Mouse (Mus musculus): ENCODE data around the gene Med21.

Gene Med21

DNA sequence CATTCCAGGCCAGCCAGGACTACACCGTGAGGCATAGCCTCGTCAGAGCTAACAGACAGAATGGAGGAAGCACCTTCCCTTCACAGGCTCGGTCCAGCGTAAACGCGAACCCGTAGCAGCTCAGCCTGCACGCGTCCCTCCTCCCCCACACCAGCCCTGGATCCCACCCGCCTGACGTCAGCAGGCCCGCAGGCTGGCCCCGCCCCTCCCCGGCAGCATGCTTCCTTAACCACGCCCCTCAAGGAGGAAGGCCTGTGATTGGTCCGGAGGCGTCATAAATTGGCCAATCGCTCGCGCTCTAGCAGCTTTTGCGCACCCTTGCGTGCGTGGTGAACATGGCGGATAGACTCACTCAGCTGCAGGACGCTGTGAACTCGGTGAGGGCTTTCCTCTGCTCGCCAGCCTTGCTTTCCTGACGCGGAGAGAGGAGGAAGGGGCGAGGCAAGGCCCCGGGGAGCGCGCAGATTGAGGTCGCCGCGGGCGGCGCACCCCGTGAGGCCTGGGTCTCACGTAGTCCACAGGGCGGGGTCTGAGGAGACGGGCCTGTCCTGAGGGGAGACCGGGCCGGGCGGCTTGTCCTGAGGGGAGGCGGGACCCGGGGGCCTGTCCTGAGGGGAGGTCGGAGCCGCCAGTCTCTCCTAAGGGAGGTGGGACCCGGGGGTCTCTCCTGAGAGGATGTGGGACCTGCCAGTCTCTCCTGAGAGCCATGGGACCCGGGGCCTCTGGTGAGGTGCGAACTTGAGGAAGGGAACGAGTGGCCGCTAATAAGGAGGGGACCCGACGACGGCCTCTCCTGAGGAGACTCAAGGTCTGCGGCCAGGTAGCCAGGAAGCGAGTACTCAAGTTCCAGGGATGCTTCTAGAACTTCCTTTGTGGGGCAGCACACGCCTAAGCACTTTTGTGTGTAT, at the start of gene Med21, which contains the start of gene Tm7sf3:
Gene Med21 (plus strand): TSS at position 272 of the 908 bp plus-strand sequence.
Gene Tm7sf3 (minus strand): TSS at position 549 of the 908 bp plus-strand sequence.
- in situ Hi-C loops (cut with MboI, MseI), result loop anchor here in 1 of 2 experiments (5.0 kb wide), 1 partner anchor 475 kb away; no protein-coding TSS in a partner anchor

DNA sequence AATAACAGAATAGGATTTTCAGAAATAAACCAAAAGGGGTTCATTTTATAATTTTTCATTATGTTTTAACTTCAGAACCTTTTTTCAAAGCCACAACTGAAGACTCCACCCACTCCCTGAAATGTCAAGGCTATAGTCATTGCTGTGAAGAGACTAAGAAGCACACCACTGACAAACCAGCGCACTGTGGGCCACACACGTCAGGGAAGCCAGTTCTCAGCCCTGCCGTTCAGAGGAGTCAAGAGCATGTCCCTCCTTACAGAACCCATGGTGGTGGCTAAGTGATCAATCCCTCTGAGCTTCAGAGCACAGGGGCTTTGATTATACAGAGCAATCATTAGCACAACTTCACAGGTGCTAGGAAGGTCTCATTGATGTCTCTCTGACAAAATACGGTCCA, 39.7 kb upstream of the Med21 start:
- in situ Hi-C loops (cut with MboI, MseI), result no loop called here

DNA sequence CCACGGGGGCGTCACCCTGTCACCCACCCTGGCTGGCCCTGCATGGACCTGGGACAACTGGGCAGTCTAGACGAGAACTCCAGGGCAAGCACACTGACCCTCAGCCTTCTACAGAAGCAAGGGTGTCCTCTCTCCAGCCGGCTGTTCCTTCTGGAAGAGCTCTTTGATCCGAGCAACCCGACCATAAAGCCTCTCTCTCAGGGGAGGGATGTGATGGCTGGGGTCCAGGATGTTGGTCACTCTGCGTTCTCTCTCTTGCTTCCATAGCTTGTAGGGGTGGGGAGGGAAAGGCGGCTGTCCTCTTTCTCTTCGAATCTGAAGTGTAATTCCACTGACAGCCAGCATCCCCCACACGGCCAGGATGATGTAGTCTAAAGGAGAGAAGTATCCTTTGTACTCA, 38.7 kb upstream of the Med21 start:
- in situ Hi-C loops (cut with MboI, MseI), result no loop called here

DNA sequence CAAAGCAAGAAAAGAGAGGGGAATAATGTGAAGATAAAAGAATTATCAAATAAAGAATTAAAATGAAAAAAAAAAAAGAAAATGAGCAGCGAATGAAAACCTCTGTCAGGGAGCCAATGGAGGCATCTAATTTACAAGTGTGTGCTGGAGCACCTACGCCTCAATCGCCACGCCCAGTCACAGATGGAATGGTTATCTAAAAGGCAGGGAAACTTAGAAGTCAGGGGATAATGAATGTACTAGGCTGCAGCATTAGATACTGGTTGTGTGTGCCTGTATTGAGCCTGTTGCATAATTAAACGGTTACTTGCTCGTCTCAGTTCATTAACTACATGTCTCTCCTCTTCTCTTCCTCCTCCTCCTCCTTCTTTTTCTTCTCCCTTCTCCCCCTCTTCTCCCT, 31.0 kb upstream of the Med21 start:
- in situ Hi-C loops (cut with MboI, MseI), result no loop called here

DNA sequence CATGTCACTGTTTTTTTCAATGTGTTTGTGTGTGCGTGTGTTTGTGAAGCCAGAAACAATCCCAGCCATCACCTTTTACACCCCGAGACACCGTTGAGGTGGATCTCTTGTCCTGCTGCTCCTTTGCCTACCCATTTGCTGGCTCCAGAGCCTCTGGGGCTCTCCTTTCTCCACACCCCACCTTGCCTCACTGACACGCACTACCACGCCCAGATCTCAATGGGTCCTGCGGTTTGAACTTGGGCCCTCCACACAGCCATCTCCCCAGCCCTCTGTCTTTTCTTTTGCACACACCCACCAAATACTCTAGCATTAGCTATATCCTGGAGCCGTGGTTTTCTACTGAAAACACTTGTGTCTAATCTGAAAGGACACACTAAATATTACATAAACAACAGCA, 30.4 kb upstream of the Med21 start:
- in situ Hi-C loops (cut with MboI, MseI), result no loop called here

DNA sequence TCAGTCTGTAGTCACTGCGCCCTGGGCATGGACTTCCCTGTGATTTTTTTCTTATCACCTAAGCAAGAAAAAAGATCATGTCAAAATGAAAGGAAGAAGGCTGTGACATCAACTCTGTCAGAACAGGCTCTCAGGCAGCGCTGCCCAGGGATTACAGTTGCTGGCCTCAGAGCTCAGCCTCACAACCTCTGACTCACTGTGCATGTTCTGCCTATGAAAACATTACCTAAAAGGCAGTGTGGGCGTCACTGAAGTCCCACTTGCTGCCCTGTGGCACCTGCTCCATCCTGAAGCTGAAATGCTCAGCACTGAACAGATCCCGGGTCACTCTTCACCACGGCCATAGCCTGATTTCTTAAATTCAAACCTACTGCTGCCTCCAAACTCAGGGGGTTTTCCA, 29.6 kb upstream of the Med21 start:
- in situ Hi-C loops (cut with MboI, MseI), result no loop called here

DNA sequence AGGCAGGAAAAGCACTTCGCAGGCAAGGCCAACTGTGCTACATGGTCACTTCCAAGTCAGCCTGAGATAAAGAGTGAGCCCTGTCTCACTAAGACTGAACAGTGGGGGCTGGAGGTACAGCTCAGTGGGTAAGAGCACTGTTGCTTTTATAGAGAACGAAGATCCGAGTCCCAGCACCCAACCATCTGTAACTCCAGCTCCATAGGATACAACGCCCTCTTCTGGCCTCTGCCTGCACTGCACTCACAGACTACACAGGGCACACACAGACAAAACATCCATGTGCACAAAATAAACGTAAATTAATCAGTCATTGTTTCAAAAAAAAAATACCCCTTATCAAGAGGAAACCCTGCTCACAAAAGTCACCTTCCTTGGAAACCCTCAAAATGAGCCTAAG, 28.4 kb upstream of the Med21 start:
- in situ Hi-C loops (cut with MboI, MseI), result no loop called here

DNA sequence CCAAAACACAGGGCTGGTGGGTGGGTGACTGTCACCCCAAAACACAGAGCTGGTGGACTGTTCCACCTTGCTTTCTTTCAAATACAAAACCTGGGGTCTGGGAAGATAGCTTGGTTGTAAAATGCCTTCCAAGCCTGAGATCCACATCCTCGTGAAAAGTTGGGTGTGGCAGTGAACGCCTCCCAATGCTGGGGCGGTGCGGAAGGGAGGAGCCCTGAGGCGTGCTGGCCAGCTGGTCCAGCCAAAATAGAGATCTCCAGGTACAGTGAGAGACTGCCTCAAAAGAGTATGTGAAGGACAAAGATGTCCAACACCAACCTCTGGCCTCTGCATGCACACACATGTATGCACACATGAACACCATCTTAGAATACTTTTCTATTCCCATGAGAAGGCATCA, 27.8 kb upstream of the Med21 start:
- in situ Hi-C loops (cut with MboI, MseI), result no loop called here

DNA sequence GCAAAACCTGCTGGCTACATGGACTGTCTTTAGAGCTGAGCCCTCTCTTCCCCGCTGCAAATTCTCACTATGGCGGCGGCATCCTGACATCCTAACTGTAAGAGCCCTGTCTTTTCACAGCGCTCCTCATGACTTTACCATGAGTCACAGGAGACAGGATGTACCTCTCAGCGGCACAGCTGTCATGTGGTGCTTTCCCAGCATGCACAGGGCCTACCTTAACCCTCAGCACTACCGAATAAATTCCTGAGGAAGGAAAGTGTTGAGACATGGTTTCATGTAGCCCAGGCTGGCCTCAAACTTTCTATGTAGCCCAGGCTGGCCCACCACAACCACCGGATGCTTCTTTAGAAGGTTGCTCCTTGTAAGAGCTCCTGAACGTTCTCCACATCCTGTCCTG, 26.5 kb upstream of the Med21 start:
- in situ Hi-C loops (cut with MboI, MseI), result no loop called here

DNA sequence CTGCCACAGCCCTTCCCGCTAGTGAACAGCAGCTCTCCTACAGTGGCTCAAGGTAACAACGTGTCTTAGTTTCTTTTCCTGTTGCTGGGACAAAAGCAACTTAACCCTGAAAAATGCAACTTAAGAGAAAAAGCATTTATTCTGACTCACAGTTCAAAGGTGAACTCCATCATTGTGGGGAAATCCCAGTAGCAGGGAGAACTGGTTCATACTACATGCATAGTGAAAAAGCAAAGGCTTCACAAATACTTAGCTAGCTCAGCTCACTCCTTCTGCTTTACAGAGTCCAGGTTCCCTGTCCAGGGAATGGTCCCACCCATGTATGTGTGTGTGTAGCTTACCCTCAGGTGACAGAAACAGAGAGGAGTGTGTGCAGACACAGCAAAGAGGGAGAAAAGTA, 25.7 kb upstream of the Med21 start:
- in situ Hi-C loops (cut with MboI, MseI), result no loop called here

DNA sequence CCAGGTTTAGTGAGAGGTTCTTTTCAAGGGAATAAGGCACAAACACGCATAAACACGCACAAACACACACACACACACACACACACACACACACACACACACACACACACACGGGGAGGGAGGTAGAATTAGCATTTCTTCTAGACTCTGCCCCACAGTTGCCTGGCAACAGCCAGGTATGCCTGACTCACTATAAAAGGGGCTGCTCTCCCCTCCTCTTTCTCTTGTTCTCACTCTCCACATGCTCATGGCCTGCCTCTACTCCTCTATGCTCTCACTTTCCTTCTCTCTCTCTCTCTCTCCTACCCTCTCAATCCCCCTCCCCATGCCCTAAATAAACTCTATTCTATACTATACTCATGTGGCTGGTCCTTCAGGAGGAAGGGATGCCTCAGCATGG, 14.2 kb upstream of the Med21 start:
- in situ Hi-C loops (cut with MboI, MseI), result no loop called here

DNA sequence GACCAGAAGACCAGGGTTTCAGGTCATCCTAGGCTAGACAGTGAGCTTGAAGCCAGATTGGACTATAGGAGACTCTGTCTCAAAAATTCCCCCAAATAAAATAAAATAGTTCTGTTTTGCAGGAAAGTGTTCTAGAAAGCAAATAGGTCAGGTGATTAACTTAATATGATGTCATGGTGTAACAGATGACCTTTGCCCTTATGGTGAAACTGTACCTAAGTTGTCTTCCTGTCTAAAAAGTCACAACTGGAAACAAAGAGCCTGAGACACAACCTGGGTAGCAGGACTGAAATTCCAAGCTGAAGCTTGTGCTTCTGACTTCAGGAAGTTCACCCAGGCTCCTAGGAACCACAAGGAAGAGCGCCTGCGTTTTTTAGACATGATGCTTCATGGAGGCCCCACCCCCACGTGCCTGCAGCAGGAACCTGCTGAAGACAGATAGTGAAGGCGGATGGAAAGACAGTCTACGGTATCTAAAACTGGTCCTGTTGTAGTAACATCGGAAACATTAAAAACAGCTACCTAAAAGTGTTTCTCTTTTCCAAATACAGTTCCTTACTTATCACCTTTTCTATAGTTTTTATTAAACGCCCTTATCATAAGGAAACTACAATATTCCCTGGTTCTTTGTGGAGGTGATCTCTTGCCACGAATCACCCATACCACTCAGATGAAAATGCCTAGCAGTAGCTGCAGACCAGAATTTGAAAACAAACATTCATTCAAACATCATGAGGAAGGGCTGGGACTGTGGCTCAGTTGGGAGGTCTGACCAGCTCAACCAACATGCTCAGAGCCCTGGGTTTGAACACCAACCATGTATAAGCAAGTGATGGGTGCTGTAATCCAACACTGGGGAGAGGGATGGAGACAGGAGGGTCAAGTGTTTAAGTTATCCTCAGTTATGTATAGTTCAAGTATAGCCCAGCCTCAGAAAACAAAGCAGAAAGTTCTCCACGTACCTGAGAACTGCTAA, 12.3 kb upstream of the Med21 start:
- in situ Hi-C loops (cut with MboI, MseI), result no loop called here

DNA sequence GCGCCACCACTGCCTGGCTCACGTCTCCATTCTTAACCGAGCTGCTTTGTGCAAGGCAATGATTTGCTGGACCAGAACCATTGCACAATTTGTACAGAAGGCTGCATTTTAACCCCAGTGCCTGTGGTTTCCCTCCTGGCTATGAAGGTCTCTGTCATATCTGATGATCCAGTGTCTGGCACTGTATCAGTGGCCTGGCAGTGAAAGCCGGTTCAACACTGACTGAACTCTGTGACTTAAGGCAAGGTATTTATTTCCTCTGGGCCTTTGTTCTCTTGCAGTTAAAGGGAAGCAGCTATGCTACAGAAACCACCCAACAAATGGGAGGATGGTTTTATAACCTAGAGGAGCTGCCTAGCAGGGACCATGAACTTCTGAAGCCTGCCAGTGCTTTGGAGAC, 11.4 kb upstream of the Med21 start:
- in situ Hi-C loops (cut with MboI, MseI), result no loop called here

DNA sequence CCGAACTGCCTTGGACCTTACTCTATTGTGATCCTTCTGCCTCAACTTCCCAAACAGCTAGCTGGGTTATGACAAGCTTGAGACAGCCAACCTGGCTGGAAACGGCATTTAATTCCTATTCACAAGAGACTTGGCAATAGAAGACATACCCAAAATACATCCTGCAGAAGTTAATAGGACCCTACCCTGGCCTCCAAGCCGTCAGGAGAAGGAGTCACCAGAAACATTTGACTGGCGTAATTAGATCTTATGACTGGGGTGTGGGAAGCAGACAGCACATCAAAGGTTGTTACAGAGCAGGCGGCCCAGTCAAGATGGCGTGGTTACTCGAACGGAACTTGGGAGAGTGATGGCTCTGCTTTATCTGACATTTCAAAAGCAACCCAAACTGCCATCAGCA, 10.5 kb upstream of the Med21 start:
- in situ Hi-C loops (cut with MboI, MseI), result no loop called here

DNA sequence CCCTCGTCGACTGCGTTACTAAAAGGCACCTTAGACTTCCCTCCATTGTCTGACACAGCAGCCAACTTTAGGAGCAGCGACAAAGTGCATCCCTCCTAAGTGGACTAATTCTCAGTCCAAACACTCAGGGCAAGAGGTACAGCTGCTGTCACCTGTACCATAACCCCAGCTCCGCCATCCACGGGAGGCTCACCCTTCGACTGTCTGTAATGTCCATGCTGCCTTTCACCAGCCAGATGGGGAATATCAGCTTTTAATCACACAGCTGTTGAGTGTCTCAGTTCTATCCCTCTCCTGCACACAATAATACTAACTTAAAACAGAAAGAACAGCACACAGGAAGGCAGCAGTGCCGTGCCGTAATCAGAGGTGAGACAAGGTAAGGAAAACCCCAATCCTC, 9.9 kb upstream of the Med21 start:
- in situ Hi-C loops (cut with MboI, MseI), result no loop called here

DNA sequence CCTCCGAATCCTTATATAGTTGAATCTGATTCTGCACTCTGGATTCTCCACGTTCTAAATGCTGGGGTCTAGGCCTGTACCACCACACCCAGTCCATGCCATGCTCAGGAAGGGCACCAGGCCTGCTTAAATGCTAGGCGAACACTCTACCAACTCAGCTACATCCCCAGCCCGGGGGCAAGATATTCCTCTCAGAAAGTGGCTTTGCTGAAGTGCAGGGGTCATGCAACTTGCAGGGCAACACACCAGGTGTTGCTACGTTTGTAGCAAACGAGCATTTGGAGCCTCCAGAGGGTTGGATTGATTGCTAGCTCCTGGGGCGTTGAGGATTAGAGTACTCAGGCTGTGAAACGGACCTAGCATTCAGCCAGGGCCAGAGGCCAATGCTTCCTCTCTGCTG, 9.2 kb upstream of the Med21 start:
- in situ Hi-C loops (cut with MboI, MseI), result no loop called here

DNA sequence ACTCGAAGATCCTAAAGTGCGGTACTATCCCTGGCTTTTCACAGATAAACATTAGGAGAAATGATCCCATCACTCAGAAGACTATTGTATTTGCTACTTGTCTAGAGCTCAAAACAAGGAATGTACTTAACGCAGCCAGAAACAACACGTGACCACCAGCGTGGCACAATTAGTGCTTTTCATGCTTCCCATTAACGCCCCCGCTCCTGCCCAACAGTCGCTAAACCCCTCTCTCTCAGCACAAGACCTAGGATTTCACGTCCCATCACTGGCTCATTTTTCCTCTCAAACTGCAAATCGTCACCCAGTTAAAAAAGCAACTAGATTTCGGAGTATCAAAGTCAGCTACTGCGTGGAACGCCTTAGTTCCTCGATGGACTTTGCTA, 8.7 kb upstream of the Med21 start:
- in situ Hi-C loops (cut with MboI, MseI), result no loop called here

DNA sequence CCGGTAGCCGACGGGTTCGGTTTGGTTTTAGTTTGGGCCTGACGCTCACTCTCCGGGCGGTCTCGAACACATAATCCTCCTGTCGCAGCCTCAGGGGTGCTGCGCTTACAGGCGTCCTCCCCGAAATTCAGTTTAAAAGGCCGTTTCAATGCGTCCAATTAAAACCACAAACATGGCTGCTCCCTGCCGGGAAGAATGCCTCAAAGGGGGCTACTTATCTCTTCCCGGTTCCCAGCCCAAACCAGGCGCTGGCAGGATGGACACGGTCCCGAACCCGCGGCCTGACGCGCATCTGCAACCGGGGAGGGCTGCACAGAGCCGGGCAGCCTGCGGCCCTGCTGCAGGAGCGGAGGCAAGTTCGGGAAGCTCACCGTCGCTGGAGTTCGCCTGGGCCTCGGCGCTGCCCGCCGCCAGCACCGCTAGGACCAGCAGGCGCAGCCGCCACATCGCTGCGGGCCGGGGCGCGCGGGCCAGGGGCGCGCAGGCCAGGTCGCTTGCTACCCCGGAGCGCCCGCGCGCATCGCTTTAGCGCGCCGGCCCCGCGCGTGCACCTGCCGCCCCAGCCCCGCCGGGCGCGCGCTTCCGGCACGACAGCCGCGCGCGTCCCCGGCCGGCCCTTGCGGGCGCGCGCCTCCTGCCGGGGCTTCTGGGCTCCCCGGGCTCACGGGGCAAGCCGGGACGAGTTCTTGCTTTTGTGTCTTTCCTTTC, 8.2 kb upstream of the Med21 start:
- in situ Hi-C loops (cut with MboI, MseI), result no loop called here

DNA sequence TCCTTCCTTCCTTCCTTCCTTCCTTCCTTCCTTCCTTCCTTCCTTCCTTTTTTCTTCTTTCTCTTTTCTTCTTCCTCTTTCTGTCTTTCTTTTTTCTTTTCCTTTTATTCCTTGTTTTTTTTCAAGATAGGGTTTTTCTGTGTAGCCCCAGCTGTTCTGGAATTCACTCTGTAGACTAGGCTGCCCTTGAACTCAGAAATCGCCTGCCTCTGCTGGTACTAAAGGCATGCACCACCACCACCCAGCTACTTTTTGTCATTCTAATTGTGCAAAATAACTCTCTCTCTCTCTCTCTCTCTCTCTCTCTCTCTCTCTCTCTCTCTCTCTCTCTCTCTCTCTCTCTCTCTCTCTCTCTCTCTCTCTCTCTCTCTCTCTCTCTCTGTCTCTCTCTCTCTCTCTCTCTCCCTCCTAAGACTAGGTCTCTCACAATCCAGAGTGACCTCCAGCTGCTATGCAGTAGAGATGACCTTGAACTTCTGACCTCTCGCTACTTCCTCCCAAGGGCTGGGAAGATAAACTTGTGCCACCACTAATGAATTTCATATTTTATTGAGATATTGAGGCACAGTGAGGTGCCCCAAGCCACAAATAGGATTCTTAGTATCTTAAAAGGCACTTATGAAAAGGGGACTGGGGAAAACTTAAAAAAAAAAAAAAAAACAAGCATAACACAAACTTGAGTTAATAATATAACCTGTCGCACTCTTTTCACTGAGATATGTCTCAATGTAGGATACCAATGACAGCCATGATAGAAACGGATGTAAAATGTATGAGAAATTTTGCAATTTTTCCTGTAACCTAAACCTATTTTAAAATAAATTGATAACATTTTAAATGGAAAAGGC, 7.4 kb upstream of the Med21 start:
- in situ Hi-C loops (cut with MboI, MseI), result loop anchor here in 1 of 2 experiments (5.0 kb wide), 1 partner anchor 53 kb away; no protein-coding TSS in a partner anchor

DNA sequence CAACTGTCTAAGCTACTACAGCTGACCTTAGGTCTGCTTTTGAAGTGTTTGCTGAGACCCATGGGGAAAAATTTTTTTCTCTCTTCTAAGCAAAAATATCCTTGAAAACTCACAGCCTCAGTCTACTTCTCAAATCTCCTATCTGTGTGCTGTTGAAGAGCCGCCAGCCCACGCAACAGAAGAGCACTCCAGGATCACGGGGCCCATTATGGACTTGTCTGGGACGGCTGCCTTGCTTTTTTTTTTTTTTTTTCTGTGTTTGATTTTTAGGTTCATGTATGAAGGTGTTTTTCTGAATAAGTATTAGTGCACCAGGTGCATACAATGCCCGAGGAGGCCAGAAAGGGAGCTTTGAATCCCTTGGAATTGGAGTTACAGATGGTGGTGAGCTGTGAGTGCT, 5.9 kb upstream of the Med21 start:
- in situ Hi-C loops (cut with MboI, MseI), result loop anchor here in 1 of 2 experiments (5.0 kb wide), 1 partner anchor 54 kb away; no protein-coding TSS in a partner anchor

Data from T-helper 17 cell (primary cell).